Mouse (Mus musculus) Patski (cell line): ENCODE data around the gene Irak4. TPM values are rescaled to one million over a fixed set of nuclear protein-coding genes. Genes with fewer than 3 reads are reported as not detected.
A peak's percentile ranks its signal among the peaks of the same experiment; 100 is the strongest.

ENCODE experiments used
- ATAC-seq: fragments of 100-300 bp; one replicate; pipeline ENCODE4 v1.8.0; 2021
- CTCF ChIA-PET: fragments of 350-600 bp; sonication (Branson Sonifier 250); formaldehyde crosslinking; loops from one replicate; lab custom pipeline; 2022; ENCODE audit warnings: inconsistent platforms; lab: Charles Lee
- POLR2A ChIA-PET: fragments of 350-600 bp; sonication (Branson Sonifier 250); formaldehyde crosslinking; loops from one replicate; lab custom pipeline; 2022; ENCODE audit warnings: antibody characterized with exemption, inconsistent platforms; lab: Charles Lee
- DNase-seq: peaks from one replicate; pipeline ENCODE4 v3.0.0-alpha.2; 2011; ENCODE audit warnings: low read depth, low spot score
- H3K27me3 ChIP-seq: fragments of 371-371 bp; one replicate; pipeline ENCODE4 v1.5.1; 2021
- CTCF ChIP-seq: fragments of 100-300 bp; IDR thresholded peaks from one replicate; pipeline ENCODE4 v1.5.1; 2021
- in situ Hi-C: fragments of 300-500 bp; cut with MboI; formaldehyde crosslinking; loops from 3 replicates; pipeline ENCODE4 v1.11.1; 2018; ENCODE audit warnings: low pct_unique_long_range_greater_than_20kb, mixed read lengths
- polyA plus RNA-seq: library from polyadenylated mRNA; unstranded; gene quantifications from one replicate; pipeline ENCODE4 v1.2.3, GENCODE M21; 2021

Irak4 gene
- polyA plus RNA-seq, 1 experiment from 2014 or later: 28.0 TPM

DNA sequence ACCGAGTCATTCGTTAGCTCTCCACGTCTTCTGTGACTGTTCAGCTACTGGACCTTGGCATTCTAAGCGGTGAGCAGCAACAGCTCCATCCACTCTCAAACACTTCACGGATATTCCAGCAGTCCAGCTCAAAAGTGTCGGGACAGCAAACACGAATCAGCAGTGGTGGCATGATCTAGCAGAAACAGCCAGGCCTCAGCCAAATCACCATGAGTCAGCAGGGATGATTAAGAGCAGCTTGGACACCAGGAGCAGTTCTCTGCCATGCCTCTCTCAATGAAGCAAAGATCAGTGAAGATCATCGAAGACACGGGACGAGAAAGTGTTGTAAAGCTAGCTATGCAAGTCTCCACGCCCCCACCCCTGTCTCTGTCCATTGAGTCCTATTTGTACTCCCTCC is 72.6 kb downstream of the Irak4 start:
- POLR2A ChIA-PET: no interaction called here
- no peak for TF ChIP-seq CTCF
- CTCF ChIA-PET: no interaction called here
- DNase-seq: no peak
- in situ Hi-C loops: no loop called here
- no peak for ATAC-seq
- no peaks in the 10 kb centered on the region for H3K27me3 ChIP-seq

DNA sequence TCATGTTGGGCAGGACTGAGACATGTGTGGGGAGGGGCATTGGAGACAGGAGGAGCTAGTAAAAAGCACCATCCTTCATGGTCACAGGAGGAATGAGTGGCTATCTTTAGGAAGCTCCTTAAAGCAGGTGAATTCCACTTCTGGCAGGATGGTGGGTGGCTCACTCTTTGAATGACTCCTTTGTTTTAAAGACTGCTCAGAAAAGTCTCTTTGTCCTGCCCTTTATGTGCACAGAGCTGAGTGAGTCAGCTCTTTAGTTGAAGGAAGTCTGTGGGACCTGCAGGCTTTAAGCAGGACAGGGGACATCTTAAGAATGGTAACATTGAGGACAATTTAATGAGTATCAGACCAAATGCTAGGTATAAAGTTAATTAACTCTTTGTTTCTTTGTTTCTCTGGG is 77.5 kb downstream of the Irak4 start:
- peaks cover 8% of the 10 kb centered on the region for H3K27me3 ChIP-seq
- ChIA-PET CTCF (interaction anchor here (1.1 kb wide), 1 partner anchor 40 kb away, joined by 4 read pairs; no protein-coding TSS in a partner anchor), POLR2A (no interaction called here)
- no peak for TF ChIP-seq CTCF
- in situ Hi-C loops: no loop called here
- no peak for ATAC-seq
- no peak for DNase-seq

DNA sequence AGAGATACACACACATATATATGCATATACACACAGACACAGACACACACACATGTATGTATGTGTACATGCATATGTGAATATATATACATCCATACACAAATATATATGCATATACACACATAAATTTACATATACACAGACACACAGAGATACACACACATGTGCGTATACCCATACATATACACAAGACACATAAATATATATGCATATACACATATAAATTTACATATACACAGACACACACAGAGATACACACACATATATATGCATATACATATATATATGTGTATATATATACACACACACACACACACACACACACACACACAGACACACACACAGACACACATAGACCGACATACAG is 85.0 kb downstream of the Irak4 start:
- H3K27me3 ChIP-seq: peaks cover 19% of the 10 kb centered on the region
- TF ChIP-seq CTCF: no peak
- DNase-seq (no peak), ATAC-seq (no peak)
- CTCF ChIA-PET: no interaction called here
- POLR2A ChIA-PET: no interaction called here
- in situ Hi-C loops: no loop called here

DNA sequence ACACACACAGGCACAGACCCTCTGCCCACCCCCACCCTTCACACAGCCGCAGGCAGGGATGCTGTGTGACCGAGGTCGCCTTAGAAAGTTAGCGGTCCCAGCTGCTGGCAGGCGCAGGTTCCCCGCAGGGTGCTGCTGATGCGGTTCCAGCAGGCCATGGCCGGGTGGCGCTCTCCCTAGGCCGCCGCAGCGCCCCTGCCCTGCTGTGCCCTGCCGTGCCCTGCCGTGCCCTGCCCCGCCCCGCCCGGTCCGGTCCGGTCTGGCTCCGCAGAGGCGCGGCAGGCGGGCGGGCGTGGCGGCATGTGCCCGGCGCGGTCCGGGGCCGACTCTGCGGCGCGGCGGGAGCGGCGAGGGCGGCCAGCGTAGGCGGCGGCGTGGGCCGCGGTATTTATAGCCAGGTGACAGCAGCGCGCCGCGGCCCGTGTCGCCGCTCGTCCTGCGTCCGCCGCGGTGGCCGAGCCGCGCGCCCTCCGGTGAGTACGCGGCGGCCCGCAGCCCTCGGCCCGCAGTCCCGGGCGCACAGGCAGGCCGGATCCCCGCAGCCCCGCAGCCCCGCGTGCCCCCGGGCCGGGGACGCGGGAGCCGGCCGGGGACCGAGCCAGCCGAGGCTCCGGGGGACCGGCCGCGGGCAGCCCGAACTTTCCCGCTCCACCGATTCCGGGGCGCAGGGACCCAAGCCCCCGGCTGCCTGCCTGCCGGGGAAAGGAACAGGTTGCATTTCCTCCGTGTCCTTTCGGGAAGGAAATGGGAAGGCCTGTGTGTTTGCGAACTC is 85.6 kb downstream of the Irak4 start, which contains the start of gene Tmem117:
TSS of gene Tmem117 (plus strand) at position 403 of the 772 bp plus-strand sequence.
- no peak for TF ChIP-seq CTCF
- DNase-seq: no peak
- ChIA-PET CTCF (no interaction called here), POLR2A (no interaction called here)
- in situ Hi-C loops: no loop called here
- H3K27me3 ChIP-seq: peaks cover 19% of the 10 kb centered on the region
- ATAC-seq: peak; percentile 85

DNA sequence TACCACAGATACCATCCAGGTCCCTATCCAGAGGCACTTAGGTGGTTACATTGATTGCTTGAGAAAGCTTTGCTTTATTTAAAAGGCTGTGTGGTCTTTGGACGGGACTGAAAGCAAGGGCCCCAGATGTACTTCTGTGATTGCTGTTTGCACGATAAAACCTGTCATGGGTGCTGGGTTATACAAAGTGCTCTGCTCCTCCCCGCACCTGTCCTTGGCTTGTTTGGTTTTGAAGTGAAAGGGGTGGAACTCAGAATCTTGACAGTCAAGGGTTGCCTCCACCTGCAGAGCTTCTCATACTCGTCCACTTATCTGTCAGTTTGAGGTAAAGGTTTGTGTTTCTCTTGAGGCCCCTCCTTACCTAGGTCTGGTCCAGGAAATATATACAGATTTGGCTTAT is 87.1 kb downstream of the Irak4 start:
- in situ Hi-C loops: no loop called here
- ChIA-PET CTCF (interaction anchor here (0.6 kb wide), 1 partner anchor 1376 kb away, joined by 3 read pairs; no protein-coding TSS in a partner anchor), POLR2A (no interaction called here)
- TF ChIP-seq CTCF: no peak
- DNase-seq (no peak), ATAC-seq (no peak)
- H3K27me3 ChIP-seq: peaks cover 13% of the 10 kb centered on the region

Other genes starting within 250 kb of the Irak4 start
- 0.03 TPM for gene Adamts20, start 78.2 kb upstream of the Irak4 start, polyA plus RNA-seq
- 3.6 TPM for gene Pus7l, start 96 bp upstream of the Irak4 start, polyA plus RNA-seq
- gene Twf1, start 46.2 kb downstream of the Irak4 start, polyA plus RNA-seq: 112 TPM
- 7.7 TPM for gene Tmem117, start 85.6 kb downstream of the Irak4 start, polyA plus RNA-seq